Mouse (Mus musculus) liver, embryonic 14.5 days (tissue): ENCODE measurements around the gene Snrk. TPM values are rescaled to one million over a fixed set of nuclear protein-coding genes. Genes with fewer than 3 reads are reported as not detected.

ENCODE experiments used
- ATAC-seq: fragments of 200-750 bp; cut with Nextera tagmentation; 2 replicates; pipeline ENCODE4 v1.8.0; 2017; ENCODE audit warnings: moderate number of reproducible peaks, mild to moderate bottlenecking, moderate library complexity; ENCODE audit not compliant: insufficient read depth
- DNase-seq, 3 experiments: peaks; one replicate each; pipeline ENCODE4 v3.0.0-alpha.2; 2012 to 2013; ENCODE audit warnings: low read depth in 3 of 3, low spot score in 3 of 3
- H3K27ac ChIP-seq: fragments of 300-500 bp; sonication (generic); 2 replicates; pipeline ENCODE4 v1.5.1; 2014; ENCODE audit warnings: moderate library complexity, mild to moderate bottlenecking, control low read depth, inconsistent platforms
- H3K27me3 ChIP-seq: fragments of 300-500 bp; sonication (generic); 2 replicates; pipeline ENCODE4 v1.6.1; 2014; ENCODE audit warnings: mild to moderate bottlenecking, low read length, moderate library complexity; ENCODE audit not compliant: control insufficient read depth, insufficient read depth
- H3K36me3 ChIP-seq: fragments of 300-500 bp; sonication (generic); replicated peaks from 2 replicates; pipeline ENCODE4 v1.6.1; 2014; ENCODE audit warnings: low read depth; ENCODE audit not compliant: control insufficient read depth, insufficient read depth
- H3K4me1 ChIP-seq, 2 experiments: fragments of 200-500 bp in 1 of 2; fragments of 300-500 bp in 1 of 2; sonication (generic) in 1 of 2; replicated peaks; 2 replicates each; pipeline ENCODE4 v1.6.1; 2012 to 2014; ENCODE audit warnings: antibody characterized with exemption in 1 of 2, inconsistent platforms in 1 of 2, low read length in 1 of 2; ENCODE audit not compliant: control insufficient read depth in 2 of 2, insufficient read depth in 2 of 2
- H3K4me2 ChIP-seq: fragments of 300-500 bp; sonication (generic); 2 replicates; pipeline ENCODE4 v1.6.1; 2014; ENCODE audit warnings: low read depth, mild to moderate bottlenecking, control low read depth, moderate library complexity
- H3K4me3 ChIP-seq, 2 experiments: fragments of 200-500 bp in 1 of 2; fragments of 300-500 bp in 1 of 2; sonication (generic) in 1 of 2; 2 replicates each; pipeline ENCODE4 v1.5.1; 2012 to 2014; ENCODE audit warnings: low read depth in 2 of 2, low read length in 2 of 2, mild to moderate bottlenecking in 2 of 2, control low read depth in 1 of 2, inconsistent platforms in 1 of 2, moderate library complexity in 1 of 2; ENCODE audit not compliant: insufficient read depth in 1 of 2
- H3K9ac ChIP-seq: fragments of 300-500 bp; sonication (generic); replicated peaks from 2 replicates; pipeline ENCODE4 v1.6.1; 2014; ENCODE audit warnings: mild to moderate bottlenecking, control low read depth, moderate library complexity
- H3K9me3 ChIP-seq: fragments of 300-500 bp; sonication (generic); 2 replicates; pipeline ENCODE4 v1.6.1; 2016; ENCODE audit warnings: low read length, mixed read lengths; ENCODE audit not compliant: control insufficient read depth
- CTCF ChIP-seq: IDR thresholded peaks from 2 replicates; pipeline ENCODE4 v1.5.1; 2016; ENCODE audit warnings: antibody characterized with exemption, low read depth, control low read depth
- EP300 ChIP-seq: IDR thresholded peaks from 2 replicates; pipeline ENCODE4 v1.6.1; 2016; ENCODE audit warnings: antibody characterized with exemption, low read depth
- WGBS: fragments of 180-500 bp; shearing (Covaris S2); extraction: QIAGEN DNeasy Blood & Tissue Kit; methylation state at CpG from one replicate; pipeline ENCODE4 v1.1.7; 2014; ENCODE audit not compliant: insufficient replicate concordance; 5-methylcytosine and 5-hydroxymethylcytosine counted together
- polyA plus RNA-seq, 2 experiments: library from polyadenylated mRNA; depleted of rRNA in 1 of 2; stranded (reverse) in 1 of 2; unstranded in 1 of 2; fragments of >200 nt; fragmentation: Nextera tagmentation in 1 of 2; extraction: Ambion mirVana in 1 of 2; gene quantifications; 2 replicates each; pipeline versions ENCODE4 v1.2.1 to v1.2.3; 2012 to 2014

The Snrk gene
- polyA plus RNA-seq, 2 experiments, result 10.4 to 12.9 TPM

DNA sequence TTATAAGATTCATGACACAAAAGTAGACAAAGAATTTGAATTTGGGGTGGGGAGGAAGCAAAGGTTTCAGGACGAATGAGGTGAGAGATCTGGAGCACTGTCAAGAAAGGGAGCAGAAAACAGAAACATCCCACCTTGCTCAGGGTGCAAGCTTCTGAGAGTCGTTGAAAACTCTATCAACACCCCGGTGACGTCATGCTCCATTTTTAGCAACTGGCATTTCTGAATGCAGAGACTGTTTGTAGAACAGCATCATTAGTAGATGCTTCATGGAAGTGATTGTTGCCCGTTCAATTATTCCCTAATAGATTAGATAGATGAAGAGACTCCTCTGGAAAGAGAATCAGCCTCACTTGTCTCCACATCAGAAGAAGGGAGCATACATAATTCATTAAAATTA, 38.6 kb upstream of the Snrk start:
- Histone ChIP-seq H3K36me3 (no peaks in the 10 kb centered on the region), H3K27me3 (no peaks in the 10 kb centered on the region), H3K9ac (no peak overlapping the region), H3K27ac (no peak overlapping the region), H3K4me3 (no peak overlapping the region), H3K4me1 (0 out of 4 replicates have a peak, but pooled peaks cover 0 to 2% of the 10 kb centered on the region in 2 experiments), H3K4me2 (no peak overlapping the region), H3K9me3 (no peaks in the 10 kb centered on the region)
- no peak for ATAC-seq
- TF ChIP-seq EP300, result no peak
- TF ChIP-seq CTCF, result no peak
- WGBS, result 51% methylated on average over 5 of the region's 5 CpGs
- no peak for DNase-seq

DNA sequence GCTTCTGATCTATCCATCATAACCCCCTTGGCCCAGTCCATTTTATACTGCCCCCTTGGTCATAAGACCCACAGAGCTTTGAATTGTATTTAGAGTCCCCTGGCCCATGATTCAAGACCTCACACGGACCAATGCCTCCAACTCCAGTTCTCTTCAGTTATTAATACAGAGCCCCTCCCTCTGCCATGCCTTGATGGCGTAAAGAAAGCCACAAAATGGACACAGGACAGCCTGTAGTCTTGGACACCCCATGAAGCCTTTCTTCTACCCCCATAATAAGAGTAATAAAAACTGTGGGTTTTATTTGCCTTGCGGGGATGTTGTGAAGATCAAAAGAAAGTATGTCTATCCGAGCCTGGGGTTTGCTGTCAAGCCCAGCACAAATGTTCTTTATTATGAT, 33.4 kb upstream of the Snrk start:
- DNase-seq (no peak), ATAC-seq (no peak)
- peaks cover 0 to 7% of the 10 kb centered on the region in 2 experiments; a peak in 2 of 4 replicates for H3K4me1 ChIP-seq
- H3K9ac ChIP-seq, result no peak overlapping the region
- no peak overlapping the region for H3K27ac ChIP-seq
- H3K4me3 ChIP-seq, result no peak overlapping the region
- no peaks in the 10 kb centered on the region for H3K27me3 ChIP-seq
- H3K9me3 ChIP-seq, result no peaks in the 10 kb centered on the region
- H3K4me2 ChIP-seq, result no peak overlapping the region
- TF ChIP-seq EP300 (no peak), CTCF (no peak)
- H3K36me3 ChIP-seq, result no peaks in the 10 kb centered on the region
- WGBS, result 46% methylated on average over 4 of the region's 4 CpGs

DNA sequence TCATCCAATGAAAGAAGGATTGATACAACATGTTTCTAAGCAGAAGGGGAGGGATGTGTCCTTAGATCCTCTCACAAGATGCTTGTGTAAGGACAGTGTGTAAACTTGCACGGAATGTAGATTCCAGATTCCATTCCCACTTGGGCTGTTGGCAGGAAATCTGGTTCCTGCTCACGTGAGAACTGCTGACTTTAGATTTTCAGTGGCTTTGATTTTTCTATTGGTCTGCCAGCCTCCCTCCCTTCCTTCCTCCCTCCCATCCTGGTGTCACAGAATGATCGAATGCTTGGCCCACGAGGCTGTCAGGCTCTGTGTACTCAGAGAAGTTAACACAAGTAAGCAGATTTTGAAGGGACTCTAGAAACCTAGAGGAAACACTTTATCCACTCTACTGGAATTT, 32.9 kb upstream of the Snrk start:
- Histone ChIP-seq H3K4me1 (peaks cover 0 to 7% of the 10 kb centered on the region in 2 experiments; a peak in 2 of 4 replicates), H3K9me3 (no peaks in the 10 kb centered on the region), H3K27me3 (no peaks in the 10 kb centered on the region), H3K4me3 (no peak overlapping the region), H3K27ac (no peak overlapping the region), H3K9ac (no peak overlapping the region), H3K4me2 (no peak overlapping the region), H3K36me3 (no peaks in the 10 kb centered on the region)
- DNase-seq, result no peak
- TF ChIP-seq EP300 (no peak), CTCF (no peak)
- ATAC-seq, result no peak
- WGBS, result 6% methylated on average over 4 of the region's 4 CpGs

DNA sequence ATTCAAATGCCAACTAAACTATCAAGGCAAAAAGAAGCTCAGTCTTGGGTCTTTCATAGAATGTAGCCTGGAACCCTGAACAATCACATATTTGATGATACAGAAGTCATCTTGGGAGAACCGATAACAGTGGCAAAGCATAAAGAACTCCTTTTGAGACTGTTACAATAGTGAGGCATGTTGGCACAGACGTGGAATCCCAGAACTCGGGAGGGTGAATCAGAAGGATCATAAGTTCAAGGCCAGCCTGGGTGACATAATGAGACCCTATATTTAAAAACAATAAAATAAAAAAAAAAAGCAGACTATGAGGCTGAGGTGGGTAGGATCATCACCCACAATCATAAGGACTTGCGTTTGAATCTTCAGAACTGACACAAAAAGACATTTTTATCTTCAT, 32.4 kb upstream of the Snrk start:
- no peak overlapping the region for H3K9ac ChIP-seq
- peaks cover 0 to 7% of the 10 kb centered on the region in 2 experiments; a peak in 2 of 4 replicates for H3K4me1 ChIP-seq
- WGBS, result 46% methylated on average over 4 of the region's 4 CpGs
- no peak overlapping the region for H3K27ac ChIP-seq
- DNase-seq (no peak), ATAC-seq (no peak)
- H3K27me3 ChIP-seq, result no peaks in the 10 kb centered on the region
- H3K4me3 ChIP-seq, result no peak overlapping the region
- no peak for TF ChIP-seq EP300
- TF ChIP-seq CTCF, result no peak
- no peak overlapping the region for H3K4me2 ChIP-seq
- H3K36me3 ChIP-seq, result no peaks in the 10 kb centered on the region
- no peaks in the 10 kb centered on the region for H3K9me3 ChIP-seq

DNA sequence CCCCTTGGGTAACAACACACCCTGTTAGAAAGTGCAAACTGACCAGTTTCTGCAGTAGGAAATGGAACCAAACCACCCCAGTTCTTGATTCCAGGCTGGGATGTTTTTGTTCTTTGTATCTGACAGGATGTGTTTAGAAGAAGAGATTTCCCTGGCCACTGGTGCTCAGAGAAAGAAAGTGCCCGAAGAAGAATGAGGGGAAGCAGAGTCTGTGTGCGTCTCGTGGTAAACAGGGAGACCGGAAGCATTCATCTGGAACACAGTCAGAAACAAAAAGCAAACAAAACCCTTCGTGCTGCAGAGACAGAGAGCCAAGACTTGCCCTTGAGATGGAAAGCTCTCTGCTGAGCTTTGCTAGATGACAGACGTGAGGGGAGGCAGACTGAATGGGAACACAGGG, 32.0 kb upstream of the Snrk start:
- peaks cover 0 to 7% of the 10 kb centered on the region in 2 experiments; a peak in 2 of 4 replicates for H3K4me1 ChIP-seq
- TF ChIP-seq CTCF, result no peak
- no peak for TF ChIP-seq EP300
- no peak overlapping the region for H3K27ac ChIP-seq
- H3K36me3 ChIP-seq, result no peaks in the 10 kb centered on the region
- H3K4me2 ChIP-seq, result no peak overlapping the region
- 13% methylated on average over 6 of the region's 6 CpGs for WGBS
- no peak overlapping the region for H3K4me3 ChIP-seq
- ATAC-seq (0 out of 2 replicates have a peak, but pooled peaks have one; percentile 6), DNase-seq (no peak)
- no peaks in the 10 kb centered on the region for H3K27me3 ChIP-seq
- H3K9me3 ChIP-seq, result no peaks in the 10 kb centered on the region
- no peak overlapping the region for H3K9ac ChIP-seq
